Mouse (Mus musculus): ENCODE results near the gene Armt1. TPM values are rescaled to one million over a fixed set of nuclear protein-coding genes. Genes with fewer than 3 reads are reported as not detected.
A peak's percentile ranks its signal among the peaks of the same experiment; 100 is the strongest.

Gene Armt1
- total RNA-seq (2021), result 10 to 100 TPM; 22.5 to 23.8 TPM
- long read RNA-seq, experiment 1, full-length matches to known transcripts, result 27 of 34 reads
- long read RNA-seq, experiment 1, partial matches to known transcripts, result 3 of 34 reads
- long read RNA-seq, experiment 1, other reads (novel, unspliced or antisense), result 4 of 34 reads
- long read RNA-seq, experiment 2, full-length matches to known transcripts, result 25 of 30 reads
- long read RNA-seq, experiment 2, partial matches to known transcripts, result 2 of 30 reads
- long read RNA-seq, experiment 2, other reads (novel, unspliced or antisense), result 3 of 30 reads

DNA sequence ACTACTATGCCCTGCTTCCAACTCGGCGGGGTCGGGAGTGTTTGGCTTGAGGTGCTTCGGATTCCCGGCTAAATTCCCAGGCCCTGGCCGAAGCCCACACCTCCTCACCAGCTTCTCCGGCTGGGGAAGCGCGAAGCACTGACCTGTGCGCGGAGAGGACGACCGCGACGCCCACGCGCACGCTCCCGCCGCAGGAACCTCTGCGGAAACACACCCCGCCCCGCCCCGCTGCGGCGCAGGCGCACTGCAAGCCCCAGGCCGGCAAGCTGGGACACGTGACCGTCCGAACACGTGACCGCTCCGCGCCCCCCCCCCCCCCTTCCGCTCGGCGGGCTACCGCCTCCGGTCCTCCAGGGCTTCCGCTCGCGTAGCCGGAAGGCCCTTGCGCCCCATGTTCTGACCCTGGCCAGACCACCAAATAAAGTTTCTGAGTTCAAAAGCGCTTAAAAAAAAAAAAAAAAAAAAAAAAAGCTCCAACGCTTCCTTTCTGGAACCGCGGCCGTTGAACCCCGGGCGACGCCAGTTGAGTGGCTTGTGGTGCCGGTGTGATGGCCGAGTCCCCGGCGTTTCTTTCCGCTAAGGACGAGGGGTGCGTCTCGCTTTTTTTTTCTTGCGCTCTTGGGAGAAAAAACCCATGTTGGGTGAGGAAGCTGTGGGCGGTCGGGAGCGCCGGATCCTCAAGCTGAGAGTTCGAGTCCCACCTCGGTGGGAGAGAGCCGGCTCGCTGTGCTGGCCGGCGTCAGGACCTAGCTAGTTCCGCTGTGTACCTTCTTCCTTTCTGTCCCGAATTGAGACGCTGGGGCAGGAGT lies at the start of gene Armt1, which contains the start of gene Rmnd1:
Armt1 (plus strand) TSS at position 345 of the 809 bp plus-strand sequence.
Rmnd1 (minus strand) TSS at position 266 of the 809 bp plus-strand sequence.
- peak; percentile 96 to 97 for DNase-seq (ENCODE audit: low spot score in 2 of 2)

DNA sequence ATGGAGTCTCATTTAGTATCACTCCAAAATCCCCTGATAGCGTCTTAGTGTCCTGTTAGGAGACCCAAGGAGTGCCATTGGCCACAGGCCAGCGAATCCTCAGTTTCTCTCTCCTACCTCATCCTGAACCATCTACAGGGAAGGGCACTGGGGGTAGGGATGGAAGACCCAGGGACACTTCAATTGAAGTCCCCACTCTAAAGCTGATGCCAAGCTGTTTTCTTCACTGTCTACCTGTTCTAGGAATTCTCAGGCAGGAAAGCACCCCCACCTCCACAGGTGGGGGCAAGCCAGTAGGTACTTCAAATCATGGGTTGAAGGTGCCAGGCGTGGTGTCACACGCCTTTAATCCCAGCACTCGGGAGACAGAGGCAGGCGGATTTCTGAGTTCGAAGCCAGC lies 48.0 kb upstream of the Armt1 start:
- no peak for DNase-seq (ENCODE audit: low spot score in 2 of 2)

DNA sequence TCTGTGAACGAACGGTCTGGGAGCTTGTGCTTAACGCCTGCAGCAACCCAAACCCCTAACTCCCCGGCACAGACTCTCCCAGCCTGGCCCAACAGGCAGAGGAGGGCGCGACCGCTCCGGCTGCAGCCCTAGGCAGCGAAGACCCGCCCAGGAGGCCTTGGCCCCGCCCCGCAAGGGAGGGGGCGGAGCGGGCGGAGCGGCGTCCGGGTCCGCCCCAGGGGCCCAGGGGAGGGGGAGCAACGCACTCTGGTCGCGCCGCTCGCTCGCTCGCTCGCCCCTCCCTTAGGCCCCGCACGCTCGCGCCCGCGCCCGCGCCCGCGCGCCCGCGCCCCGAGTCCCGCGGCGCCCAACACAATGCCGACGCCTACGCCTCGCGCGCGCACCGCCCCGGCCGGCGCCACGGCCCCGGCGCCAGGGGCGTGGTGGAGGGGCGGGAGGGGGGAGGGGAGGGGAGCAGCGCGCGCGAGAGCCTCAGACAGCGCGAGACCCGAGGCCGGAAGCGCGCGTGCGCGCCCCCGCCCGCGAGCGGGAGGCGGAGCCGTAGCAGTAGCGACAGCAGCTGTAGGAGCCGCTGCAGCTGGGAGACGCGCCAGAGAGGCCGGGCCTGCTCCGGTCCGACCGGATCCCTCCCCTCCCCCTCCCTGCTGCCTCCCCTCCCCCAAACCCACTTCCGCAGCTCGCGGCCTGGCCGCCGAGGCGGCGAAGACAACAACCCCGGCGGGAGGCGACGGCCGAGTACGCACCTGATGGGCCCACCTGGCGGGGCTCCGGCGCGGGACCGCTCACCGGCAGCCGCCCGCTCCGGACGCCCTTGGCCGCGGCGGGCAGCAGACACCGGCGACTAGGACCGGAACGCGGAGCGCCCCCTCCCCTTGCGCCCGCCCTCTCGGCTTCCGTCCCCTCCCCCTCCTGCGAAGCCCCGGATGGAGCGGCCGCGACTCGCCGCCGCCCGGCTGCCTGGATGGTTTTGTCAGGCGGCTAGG lies 45.4 kb upstream of the Armt1 start:
- peak; percentile 87 to 92 for DNase-seq (ENCODE audit: low spot score in 2 of 2)

DNA sequence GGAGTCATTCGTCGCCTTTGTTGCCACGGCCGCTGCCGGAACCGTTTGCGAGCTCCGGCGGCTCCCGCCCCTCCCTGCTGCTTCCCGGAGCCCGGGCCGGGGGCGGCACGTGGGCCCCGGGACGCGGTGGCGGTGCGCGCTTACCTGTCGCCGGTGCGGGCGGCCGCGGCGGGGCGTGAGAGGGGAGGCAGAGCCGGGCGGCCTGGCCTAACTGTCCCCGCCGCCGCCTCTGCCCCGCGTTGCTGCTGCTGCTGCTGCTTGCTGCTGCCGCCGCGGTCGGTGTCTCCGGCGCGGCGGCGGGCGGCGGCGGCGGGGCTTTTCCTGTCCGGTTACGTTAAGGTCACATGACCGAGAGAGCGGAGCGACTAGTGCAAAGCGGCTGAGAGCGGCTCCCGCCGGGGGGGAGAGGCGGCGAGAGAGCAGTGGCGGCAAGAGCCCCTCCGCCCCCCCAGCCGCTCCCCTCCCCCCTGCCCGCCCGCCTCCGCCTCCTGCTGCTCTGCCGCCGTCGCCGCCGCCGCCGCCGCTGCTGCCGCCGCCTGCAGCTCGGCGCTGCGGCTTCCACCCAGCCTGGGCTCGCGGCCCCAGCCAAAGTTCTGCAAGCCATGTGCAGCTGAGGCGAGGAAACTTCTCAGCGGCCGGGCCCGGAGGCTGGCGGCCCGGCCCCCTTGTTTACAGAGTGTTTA lies 44.4 kb upstream of the Armt1 start, which contains the start of gene Zbtb2:
Zbtb2 (minus strand) TSS at position 408 of the 683 bp plus-strand sequence.
- DNase-seq (ENCODE audit: low spot score in 2 of 2), result peak; percentile 41 to 65

DNA sequence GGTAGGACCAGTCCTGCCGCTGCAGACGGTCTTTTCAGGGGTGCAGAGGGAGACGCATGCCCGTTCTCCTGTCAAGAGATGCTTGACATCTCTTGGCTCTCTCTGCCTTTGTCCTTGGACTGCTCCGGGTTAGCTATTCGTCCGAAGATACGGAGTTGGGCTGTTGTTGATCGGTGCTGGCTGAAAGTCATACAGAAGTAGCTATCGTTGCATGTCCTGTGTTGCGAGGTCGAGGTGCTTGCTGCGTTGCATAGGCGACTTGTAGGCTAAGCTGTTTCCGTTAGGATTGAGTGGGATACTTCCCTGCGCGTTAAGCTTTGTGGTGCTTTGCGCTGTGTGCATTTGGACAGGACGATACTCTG lies 43.9 kb upstream of the Armt1 start:
- no peak for DNase-seq (ENCODE audit: low spot score in 2 of 2)

DNA sequence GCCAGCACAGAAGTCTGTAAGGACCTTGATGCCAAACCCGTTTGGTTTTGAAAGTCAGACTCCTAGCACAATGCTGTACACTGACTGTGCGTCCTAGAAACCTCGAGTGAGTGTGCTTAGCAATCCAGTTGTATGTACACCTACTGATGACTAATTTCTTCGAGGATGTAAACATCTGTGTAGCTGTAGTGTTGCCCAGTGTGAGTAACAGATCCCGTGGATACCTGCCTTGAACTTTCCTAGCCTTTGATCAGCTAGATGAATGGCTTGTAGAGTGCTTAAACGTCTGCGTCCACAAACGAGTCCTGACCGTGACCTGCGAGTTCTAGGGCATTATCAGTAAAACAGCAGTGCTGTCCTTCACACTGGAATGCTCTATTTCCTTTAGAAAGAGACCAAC lies 43.2 kb upstream of the Armt1 start:
- DNase-seq (ENCODE audit: low spot score in 2 of 2), result no peak

DNA sequence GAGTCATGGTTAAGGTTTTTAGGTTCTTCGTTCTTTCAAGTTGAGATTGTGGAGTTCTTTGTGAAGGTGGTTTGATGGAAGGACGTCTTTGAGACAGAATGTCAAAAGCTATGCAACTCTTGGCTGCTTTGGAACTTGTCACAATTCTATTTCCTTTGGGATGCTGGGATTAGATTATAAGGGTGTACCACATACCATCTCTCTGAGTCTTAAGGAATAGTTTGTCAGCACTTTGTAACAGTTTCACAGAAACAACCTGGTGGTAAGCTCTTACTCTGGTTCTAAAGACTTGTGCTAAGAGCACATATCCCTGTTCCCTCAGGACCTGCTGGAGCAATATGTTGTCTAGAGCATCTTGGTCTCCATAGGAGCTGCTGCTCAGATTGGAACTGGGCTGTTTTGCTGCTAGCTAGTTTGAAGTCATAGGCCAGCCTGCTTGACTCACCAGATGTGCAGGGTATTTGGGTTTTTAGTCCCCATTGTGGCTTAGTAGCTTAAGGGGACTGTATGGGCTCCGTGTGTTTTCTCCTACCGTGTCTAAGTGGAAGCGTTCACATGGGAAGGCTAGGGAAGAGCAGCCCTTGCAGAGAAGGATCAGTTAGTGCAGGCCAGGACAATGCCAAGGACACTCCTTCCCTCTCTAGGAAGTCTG lies 42.7 kb upstream of the Armt1 start:
- no peak for DNase-seq (ENCODE audit: low spot score in 2 of 2)

DNA sequence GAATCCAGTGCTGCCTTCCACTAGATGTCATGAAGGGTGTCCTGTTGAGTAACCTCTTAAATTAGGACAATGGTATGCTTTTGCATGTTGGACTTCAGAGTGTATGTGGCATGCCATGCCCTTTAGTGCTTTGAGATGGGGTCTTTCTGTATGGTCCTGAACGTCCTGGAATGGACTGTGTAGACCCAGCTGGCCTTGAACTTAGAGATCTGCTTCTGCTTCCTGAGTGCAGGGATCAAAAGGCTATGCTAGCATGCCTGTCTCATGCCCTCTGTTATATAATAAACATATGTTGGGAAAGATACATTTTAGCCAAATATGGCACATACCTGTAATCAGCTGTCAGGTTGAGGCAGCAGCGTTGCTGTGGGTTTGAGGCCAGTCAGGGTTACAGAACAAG lies 41.7 kb upstream of the Armt1 start:
- DNase-seq (ENCODE audit: low spot score in 2 of 2), result no peak

DNA sequence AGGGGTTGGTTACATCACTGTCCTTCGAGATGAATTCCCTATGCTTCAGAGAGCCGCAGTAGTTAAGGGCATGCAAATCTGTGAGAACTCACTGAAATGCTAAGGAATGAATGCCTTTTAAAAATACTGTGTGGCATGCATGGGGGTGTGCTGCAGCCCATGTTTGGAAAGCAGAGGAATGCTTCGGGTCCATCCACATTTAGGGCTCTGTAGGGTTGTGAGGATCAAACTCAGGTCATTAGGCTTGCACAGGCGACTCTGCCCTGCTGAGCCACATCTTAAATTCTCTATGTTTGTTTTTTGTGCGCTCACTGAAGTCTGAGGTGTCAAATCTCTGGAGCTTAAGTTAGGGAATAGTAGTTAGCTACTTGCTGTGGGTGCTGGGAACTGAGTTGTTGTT lies 41.2 kb upstream of the Armt1 start:
- DNase-seq (ENCODE audit: low spot score in 2 of 2), result no peak

DNA sequence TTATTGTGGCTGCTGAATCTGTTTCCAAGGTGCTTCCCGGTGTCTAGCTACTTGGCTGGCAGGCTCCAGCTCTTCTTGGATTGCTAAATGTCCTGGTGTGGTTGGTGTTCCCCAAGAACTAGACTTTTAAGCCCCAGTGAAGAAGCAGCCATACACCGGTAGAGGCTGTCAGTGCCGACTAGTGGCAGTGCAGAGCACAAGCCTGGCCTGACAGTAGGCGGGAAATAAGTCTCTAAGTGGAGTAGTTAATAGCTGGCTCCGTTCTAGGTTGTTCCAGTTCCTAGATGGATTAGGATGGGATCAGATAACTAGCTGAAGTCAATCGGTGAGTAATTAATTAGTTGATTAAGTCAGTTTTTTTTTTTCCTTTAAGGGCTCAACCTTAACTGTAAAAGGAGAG lies 40.4 kb upstream of the Armt1 start:
- peak; percentile 29 to 36 for DNase-seq (ENCODE audit: low spot score in 2 of 2)

DNA sequence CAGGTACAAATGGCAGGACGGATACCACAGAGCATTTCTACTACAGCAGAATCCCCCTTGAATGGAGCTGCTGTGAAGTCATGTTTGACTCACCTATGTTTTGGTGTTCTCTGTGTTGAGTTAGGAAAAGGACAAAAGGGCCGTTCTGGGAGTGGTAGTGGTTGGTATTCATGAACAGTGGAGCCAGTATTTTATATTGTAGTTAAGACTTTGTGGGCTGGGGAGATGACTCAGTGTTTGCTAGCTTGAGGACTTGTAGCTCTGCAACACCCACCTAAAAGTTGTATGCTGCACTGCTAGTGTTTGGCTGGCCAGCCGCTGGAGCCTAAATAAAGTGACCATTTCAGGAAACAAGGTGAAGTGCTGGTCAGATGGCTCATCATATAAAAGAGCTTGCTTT lies 36.9 kb upstream of the Armt1 start:
- no peak for DNase-seq (ENCODE audit: low spot score in 2 of 2)

DNA sequence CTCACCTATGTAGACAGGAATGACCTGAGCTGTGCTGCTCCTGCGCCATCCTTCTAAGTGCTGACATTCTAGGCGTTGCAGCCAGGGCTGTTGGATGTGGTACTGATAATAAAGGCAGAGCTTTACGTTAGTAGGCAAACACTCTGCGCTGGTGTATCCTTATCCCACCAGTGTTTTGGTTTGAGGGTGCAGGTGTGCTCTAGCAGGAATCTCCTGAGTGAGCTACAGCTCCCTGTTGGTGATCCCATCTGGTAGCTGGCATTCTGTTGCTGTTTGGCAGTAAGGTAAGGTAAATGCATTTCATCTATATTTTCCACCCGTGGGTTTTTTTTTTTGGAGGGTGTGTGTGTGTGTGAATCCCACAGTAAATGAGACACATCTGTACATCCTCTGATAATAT lies 34.2 kb upstream of the Armt1 start:
- DNase-seq (ENCODE audit: low spot score in 2 of 2), result no peak

DNA sequence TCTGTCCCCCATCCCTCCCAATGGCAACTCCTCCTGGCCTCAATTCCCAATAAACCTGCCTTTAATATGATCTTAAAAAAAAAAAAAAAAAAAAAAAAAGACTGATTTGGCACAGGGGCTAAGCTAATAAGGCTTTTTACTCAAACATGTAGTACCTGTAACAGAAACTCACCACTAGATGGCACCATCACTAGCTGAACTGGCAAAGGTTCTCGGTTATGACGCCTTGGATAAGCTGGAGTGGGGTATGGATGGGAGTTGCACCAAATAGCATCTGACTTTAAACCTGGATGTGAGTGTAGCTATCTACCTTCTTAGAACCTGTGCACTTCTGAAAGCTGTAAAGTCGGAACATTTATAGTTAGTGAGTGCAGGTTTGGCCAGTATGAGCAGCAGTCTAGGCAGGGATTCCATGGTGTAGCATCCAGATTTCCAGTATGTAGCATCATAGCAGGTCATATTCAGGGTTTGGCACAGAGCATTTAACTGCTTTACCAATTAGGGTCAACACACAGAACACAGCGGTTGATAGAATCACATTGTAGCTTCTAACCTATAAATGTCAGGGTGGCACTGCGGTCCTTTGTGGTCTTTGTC lies 27.3 kb upstream of the Armt1 start:
- peak in 1 of 2 experiments; percentile 49 for DNase-seq (ENCODE audit: low spot score in 2 of 2)

DNA sequence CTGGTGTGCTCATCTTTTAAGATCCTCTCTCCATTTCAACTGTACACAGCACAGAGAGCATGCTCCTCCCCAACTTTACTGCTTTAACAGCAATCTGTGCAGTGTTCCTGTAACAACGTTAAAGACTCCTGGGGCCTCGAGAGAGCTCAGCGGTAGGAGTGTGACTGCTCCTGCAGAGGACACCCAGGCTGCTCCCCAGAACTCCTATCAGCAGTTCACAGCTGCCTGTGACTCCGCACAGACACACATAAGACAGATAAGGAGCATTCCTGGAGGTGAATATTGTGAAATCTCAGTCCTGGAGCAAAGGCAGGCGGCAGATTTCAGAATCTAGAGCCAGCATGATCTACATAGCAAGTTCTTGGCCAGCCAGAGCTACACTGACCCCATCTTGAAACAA lies 26.8 kb upstream of the Armt1 start:
- no peak for DNase-seq (ENCODE audit: low spot score in 2 of 2)

DNA sequence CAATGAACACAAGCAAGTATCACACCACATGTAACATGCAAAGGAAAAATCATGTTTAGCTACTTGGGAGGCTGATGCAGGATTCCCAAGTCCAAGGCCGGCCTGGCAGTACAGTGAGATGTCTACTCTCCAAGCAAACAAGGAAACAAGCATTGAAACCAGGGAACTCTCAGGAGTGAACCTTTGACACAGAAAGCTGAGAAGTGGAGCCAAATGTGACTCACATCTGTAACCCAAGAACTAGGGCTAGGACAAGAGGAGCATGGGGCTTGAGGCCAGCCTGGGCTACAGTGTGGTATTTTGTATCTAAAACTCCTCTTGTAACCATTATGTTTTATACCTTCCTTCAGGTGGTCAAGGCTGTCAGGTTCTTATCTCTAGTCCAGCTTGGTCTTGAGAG lies 25.1 kb upstream of the Armt1 start:
- no peak for DNase-seq (ENCODE audit: low spot score in 2 of 2)

DNA sequence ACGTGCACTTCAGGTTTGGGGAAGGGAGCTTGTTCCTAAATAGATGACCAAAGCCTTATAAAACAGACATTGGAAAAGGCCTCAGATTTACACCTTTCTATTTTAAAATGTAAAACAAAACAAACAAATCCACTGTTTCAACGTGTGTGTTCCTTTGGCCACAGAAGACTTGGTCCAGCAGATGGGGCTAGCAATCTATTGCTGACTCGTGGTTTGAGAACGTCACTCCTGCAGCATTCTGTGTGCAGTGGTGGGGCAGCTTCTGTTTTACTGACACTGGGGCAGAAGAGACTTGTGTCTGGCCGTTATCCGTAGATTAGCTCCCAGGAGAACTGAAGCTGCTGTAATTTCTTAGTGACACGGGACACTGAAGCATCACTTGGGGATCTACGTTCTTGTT lies 7.0 kb upstream of the Armt1 start:
- no peak for DNase-seq (ENCODE audit: low spot score in 2 of 2)

DNA sequence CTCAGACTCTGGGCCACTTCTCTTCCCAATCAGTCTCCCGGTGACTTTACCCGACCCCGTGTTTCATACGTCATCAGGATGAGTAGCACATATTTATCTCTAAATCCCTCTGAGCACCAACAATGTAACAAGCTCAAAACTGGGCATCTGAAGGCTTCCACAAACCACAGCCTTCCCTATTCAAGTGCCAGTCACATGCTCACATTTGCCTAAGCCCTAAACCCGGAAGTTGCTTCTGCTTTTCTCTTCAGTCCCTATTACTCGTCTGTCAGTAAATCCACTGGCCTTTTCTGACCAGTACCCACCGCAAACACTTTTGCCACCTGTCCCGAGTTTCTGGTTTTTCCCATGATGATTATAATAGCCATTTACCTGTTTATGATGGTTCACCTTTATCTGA lies 1.9 kb upstream of the Armt1 start:
- no peak for DNase-seq (ENCODE audit: low spot score in 2 of 2)

DNA sequence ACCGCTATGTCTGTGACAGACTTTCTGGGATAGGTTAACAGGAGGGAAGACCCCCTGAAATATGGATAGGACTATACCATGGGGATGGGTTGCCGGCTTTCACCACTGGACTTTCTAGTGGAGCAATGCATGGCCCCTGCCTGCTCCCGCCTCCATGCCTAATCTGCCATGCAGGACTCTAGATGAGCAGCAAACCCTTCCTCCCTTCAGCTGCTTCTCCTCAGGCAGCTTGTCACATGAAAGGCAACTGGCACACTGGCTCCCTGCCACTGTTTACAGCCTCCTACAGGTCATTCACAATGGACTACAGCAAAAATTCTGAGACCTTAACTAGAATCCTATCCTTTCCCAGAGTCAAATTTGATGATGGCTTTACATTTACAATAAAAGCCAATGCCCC lies 1.4 kb upstream of the Armt1 start:
- no peak for DNase-seq (ENCODE audit: low spot score in 2 of 2)

DNA sequence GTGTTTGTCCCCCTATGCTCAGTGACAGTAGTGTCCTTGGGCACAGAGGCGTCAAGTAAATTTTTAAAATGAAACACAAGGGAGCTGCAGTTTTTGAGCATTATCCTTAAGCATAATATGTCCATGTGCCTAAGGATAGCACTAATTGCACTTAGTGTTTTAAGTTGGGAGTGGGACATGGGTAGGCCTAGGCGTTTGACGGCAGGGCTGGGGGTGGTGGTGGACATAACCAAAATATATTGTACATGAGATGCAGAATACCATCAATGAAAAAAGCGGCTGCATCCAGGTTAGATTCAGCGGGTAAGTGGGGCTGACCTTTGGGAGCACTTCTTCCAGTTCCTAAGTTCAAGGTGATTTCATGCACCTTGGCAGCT lies 533 bp upstream of the Armt1 start:
- no peak for DNase-seq (ENCODE audit: low spot score in 2 of 2)
